Mouse (Mus musculus) embryonic facial prominence, embryonic 11.5 days (tissue): ENCODE data around the gene Micu1. TPM values are rescaled to one million over a fixed set of nuclear protein-coding genes. Genes with fewer than 3 reads are reported as not detected.
A peak's percentile ranks its signal among the peaks of the same experiment; 100 is the strongest.

Experiments used
- ATAC-seq: fragments of 200-750 bp; cut with Nextera tagmentation; replicated peaks from 2 replicates; pipeline ENCODE4 v1.8.0; 2017; ENCODE audit warnings: low read depth; ENCODE audit not compliant: insufficient number of reproducible peaks, low FRiP score, low TSS enrichment
- DNase-seq: peaks from one replicate; pipeline ENCODE4 v3.0.0-alpha.2; 2015; ENCODE audit warnings: low spot score
- H3K27ac ChIP-seq: fragments of 300-500 bp; sonication (generic); replicated peaks from 2 replicates; pipeline ENCODE4 v1.5.1; 2014; ENCODE audit warnings: mild to moderate bottlenecking, low read depth, low read length, control low read depth
- H3K27me3 ChIP-seq: fragments of 300-500 bp; sonication (generic); 2 replicates; pipeline ENCODE4 v1.6.1; 2014; ENCODE audit warnings: mild to moderate bottlenecking, low read length, moderate library complexity, mixed read lengths; ENCODE audit not compliant: control insufficient read depth, insufficient read depth
- H3K36me3 ChIP-seq: fragments of 300-500 bp; sonication (generic); replicated peaks from 2 replicates; pipeline ENCODE4 v1.6.1; 2014; ENCODE audit warnings: low read depth, mild to moderate bottlenecking, low read length, moderate library complexity, mixed read lengths; ENCODE audit not compliant: control insufficient read depth, insufficient read depth
- H3K4me1 ChIP-seq: fragments of 300-500 bp; sonication (generic); 2 replicates; pipeline ENCODE4 v1.6.1; 2014; ENCODE audit warnings: low read length, mixed read lengths; ENCODE audit not compliant: control insufficient read depth, insufficient read depth
- H3K4me2 ChIP-seq: fragments of 300-500 bp; sonication (generic); 2 replicates; pipeline ENCODE4 v1.6.1; 2014; ENCODE audit warnings: low read depth, mild to moderate bottlenecking, control low read depth, low read length, moderate library complexity
- H3K4me3 ChIP-seq: fragments of 300-500 bp; sonication (generic); 2 replicates; pipeline ENCODE4 v1.5.1; 2014; ENCODE audit warnings: low read depth, low read length, control low read depth
- H3K9ac ChIP-seq: fragments of 300-500 bp; sonication (generic); replicated peaks from 2 replicates; pipeline ENCODE4 v1.6.1; 2014; ENCODE audit warnings: mild to moderate bottlenecking, control low read depth, low read length
- H3K9me3 ChIP-seq: fragments of 300-500 bp; sonication (generic); replicated peaks from 2 replicates; pipeline ENCODE4 v1.6.1; 2016; ENCODE audit warnings: mild to moderate bottlenecking, low read length, inconsistent platforms, mixed read lengths; ENCODE audit not compliant: control insufficient read depth
- WGBS: fragments of 180-500 bp; shearing (Covaris S2); extraction: QIAGEN DNeasy Blood & Tissue Kit; methylation state at CpG from one replicate; pipeline ENCODE4 v1.1.7; 2014; 5-methylcytosine and 5-hydroxymethylcytosine counted together
- polyA plus RNA-seq: library from polyadenylated mRNA; unstranded; fragments of >200 nt; fragmentation: Nextera tagmentation; extraction: Ambion mirVana; gene quantifications from 2 replicates; pipeline ENCODE4 v1.2.1, GENCODE M21; 2014

The Micu1 gene
- polyA plus RNA-seq, 1 experiment from 2014 or later: 52.6 TPM

GRCm38 (mm10) chr10:59878823-59879222 lies 176.5 kb downstream of the Micu1 start:
- H3K9ac ChIP-seq: no peak overlapping the region
- no peaks in the 10 kb centered on the region for H3K27me3 ChIP-seq
- H3K9me3 ChIP-seq: no peaks in the 10 kb centered on the region
- no peak for DNase-seq
- H3K36me3 ChIP-seq: no peaks in the 10 kb centered on the region
- WGBS: 24% methylated on average over 5 of the region's 5 CpGs
- H3K4me2 ChIP-seq: peak overlapping the region; percentile 39
- peak overlapping the region; percentile 89 for H3K4me3 ChIP-seq
- no peak for ATAC-seq
- no peak overlapping the region for H3K27ac ChIP-seq
- H3K4me1 ChIP-seq: no peaks in the 10 kb centered on the region

GRCm38 (mm10) chr10:59879255-59880028 lies 177.2 kb downstream of the Micu1 start, which contains the start of gene Dnajb12:
Gene Dnajb12, plus strand, starts transcription at chr10:59879556.
- H3K9me3 ChIP-seq: no peaks in the 10 kb centered on the region
- peak; percentile 91 for ATAC-seq
- under 1% methylated on average over 80 of the region's 80 CpGs for WGBS

DNA sequence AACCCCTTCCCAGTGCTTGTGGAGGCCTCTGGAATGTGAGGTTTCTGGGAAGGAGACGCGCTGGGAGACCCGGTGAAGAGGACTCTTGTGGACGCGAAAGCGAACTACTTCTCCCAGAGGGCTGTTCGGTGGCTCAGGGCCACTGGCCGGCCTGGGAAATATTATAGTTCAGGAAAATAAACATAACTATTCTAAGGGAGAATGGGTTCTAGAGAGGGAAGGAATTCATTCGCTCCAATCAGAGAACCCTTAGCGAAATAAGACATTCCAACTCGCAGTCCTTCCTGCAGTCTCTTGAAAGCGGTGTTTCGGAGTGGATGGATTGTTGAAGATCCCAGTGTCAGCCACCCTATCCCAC lies 177.7 kb downstream of the Micu1 start:
- no peaks in the 10 kb centered on the region for H3K9me3 ChIP-seq
- no peaks in the 10 kb centered on the region for H3K36me3 ChIP-seq
- ATAC-seq (no peak; the same call in 1 of the 2 replicates), DNase-seq (peak; percentile 78)
- H3K9ac ChIP-seq: peak overlapping the region; percentile 98
- H3K4me2 ChIP-seq: peak overlapping the region; percentile 60
- peak overlapping the region; percentile 89 for H3K4me3 ChIP-seq
- peak overlapping the region; percentile 99 for H3K27ac ChIP-seq
- WGBS: under 1% methylated on average over 13 of the region's 13 CpGs
- no peaks in the 10 kb centered on the region for H3K4me1 ChIP-seq
- no peaks in the 10 kb centered on the region for H3K27me3 ChIP-seq

More at GRCm38 (mm10) chr10:59879255-59880028, 177.2 kb downstream of the Micu1 start, which contains the start of gene Dnajb12:
- Histone ChIP-seq H3K9ac (peak within 1 kb of the TSS; percentile 98), H3K27me3 (no peaks in the 10 kb centered on the region), H3K4me3 (peak within 1 kb of the TSS; percentile 89), H3K36me3 (no peaks in the 10 kb centered on the region), H3K4me2 (peak within 1 kb of the TSS; percentile 60), H3K4me1 (no peaks in the 10 kb centered on the region), H3K27ac (peak within 1 kb of the TSS; percentile 99)
- DNase-seq: peak; percentile 97

GRCm38 (mm10) chr10:59880837-59881236 lies 178.6 kb downstream of the Micu1 start:
- ATAC-seq (no peak), DNase-seq (no peak)
- Histone ChIP-seq H3K4me2 (no peak overlapping the region; the same call in 1 of the 2 replicates), H3K9ac (peak overlapping the region; percentile 98), H3K36me3 (no peaks in the 10 kb centered on the region), H3K4me3 (peak overlapping the region; percentile 89; the same call in 1 of the 2 replicates), H3K27me3 (no peaks in the 10 kb centered on the region), H3K4me1 (no peaks in the 10 kb centered on the region), H3K9me3 (no peaks in the 10 kb centered on the region), H3K27ac (no peak overlapping the region)
- WGBS: 89% methylated on average over 7 of the region's 7 CpGs

DNA sequence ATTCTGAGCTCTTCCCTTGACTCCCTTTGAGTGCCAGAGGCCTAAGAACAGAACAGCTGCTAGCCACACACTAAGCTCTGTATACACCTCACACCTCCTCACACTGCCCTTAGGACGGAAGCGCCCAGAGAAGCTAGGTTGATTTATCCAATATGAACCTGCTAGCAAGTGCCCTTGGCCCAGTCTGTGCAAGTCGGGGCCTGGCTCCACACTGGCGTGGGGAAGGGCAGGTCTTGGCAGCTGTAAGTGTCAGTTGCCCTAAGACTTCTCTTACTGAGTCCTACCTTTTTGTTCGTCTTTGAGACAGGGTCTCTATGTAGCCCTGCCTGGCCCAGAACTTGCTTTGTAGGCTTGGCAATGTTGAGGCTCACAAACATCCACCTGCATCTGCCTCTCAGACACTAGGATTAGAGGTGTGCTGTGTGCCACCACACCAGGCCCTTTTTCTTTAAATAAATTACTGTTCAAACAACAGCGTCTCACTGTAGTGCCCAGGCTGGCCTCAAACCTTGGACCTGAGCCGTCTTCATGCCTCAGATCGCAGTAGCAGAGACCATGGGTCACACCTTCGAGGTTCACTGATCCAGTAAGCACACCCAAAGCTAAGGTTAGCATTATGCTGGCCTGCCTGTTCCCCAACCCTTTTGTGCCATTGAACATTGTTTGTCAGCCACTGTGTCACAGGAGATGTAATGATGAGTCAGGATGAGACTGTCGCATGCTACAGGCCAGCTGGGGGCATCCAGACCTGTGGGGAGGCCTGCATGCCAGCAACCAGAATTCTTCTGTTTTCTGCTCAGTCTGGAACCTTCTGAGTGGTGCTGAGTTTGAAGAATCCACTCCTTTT lies 182.3 kb downstream of the Micu1 start:
- WGBS: 88% methylated on average over 10 of the region's 10 CpGs
- Histone ChIP-seq H3K27ac (no peak overlapping the region), H3K4me1 (no peaks in the 10 kb centered on the region), H3K9me3 (no peaks in the 10 kb centered on the region), H3K4me2 (no peak overlapping the region), H3K27me3 (no peaks in the 10 kb centered on the region), H3K36me3 (no peaks in the 10 kb centered on the region), H3K4me3 (no peak overlapping the region), H3K9ac (no peak overlapping the region)
- DNase-seq (no peak), ATAC-seq (no peak)

DNA sequence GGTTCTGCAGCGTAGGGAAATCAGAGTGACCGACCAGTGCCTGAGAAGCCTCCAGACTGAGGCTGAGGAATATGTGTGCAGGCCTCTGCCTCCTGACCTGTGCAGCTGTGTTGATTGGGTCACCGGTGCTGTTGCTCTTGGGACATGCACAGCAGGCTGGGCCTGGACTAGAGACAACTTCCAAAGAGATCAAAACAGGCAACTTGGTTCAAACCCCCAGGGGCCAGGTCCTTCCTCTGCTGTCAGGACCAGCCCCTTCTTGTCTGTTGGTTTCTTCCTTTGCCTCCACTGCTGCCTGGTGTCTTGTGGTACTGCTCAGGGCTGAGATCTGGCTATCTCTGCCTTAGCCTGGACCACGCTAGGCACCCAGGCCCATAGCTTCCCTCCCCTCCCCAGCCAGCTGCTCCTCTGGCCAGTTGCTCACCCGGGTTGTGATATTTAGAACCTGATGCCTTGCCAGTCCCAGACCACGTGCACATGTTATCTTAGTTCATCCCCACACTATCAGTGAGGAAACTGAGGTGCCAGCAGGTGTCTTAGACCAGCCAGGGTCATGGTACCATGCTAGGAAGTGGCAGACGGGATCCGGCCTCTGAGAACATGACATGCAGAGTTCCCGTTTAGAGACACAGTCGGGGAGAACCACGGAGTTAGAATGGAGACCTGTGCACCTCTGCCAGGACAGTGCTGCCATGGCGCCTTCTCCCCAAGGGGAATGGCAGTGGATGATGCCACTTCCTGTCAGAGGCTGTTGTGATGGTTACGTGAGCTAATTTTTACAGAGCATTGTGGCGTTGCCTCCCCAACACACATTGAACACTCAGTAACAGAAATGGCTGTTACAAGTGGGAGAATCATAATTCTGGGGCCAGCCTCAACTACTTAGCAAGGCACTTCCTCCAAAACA lies 183.2 kb downstream of the Micu1 start:
- 88% methylated on average over 14 of the region's 14 CpGs for WGBS
- no peak for ATAC-seq
- Histone ChIP-seq H3K9me3 (no peaks in the 10 kb centered on the region), H3K36me3 (no peaks in the 10 kb centered on the region), H3K4me2 (no peak overlapping the region), H3K4me3 (no peak overlapping the region), H3K4me1 (no peaks in the 10 kb centered on the region), H3K9ac (no peak overlapping the region), H3K27ac (no peak overlapping the region), H3K27me3 (no peaks in the 10 kb centered on the region)
- no peak for DNase-seq

DNA sequence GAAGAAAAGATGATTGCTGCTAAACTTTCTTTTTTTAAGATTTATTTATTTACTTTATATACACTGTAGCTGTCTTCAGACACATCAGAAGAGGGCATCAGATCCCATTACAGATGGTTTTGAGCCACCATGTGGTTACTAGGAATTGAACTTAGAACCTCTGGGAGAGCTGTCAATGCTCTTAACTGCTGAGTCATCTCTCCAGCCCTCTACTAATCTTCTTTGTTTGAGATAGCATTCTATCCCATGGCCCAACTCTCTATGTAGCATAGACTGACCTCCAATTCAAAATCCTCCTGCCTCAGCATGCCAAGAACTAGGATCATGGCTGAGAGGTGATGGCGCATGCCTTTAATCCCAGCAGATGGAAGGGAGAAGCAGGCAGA lies 183.8 kb downstream of the Micu1 start:
- Histone ChIP-seq H3K9me3 (no peaks in the 10 kb centered on the region), H3K27ac (no peak overlapping the region), H3K36me3 (no peaks in the 10 kb centered on the region), H3K4me3 (no peak overlapping the region), H3K4me2 (no peak overlapping the region), H3K4me1 (no peaks in the 10 kb centered on the region), H3K27me3 (no peaks in the 10 kb centered on the region), H3K9ac (no peak overlapping the region)
- WGBS: 100% methylated on average over 1 of the region's 1 CpGs
- ATAC-seq: no peak
- no peak for DNase-seq
